Mouse (Mus musculus) heart, adult 2 months (tissue): Measurements from ENCODE around the gene Dohh. TPM values are rescaled to one million over a fixed set of nuclear protein-coding genes. Genes with fewer than 3 reads are reported as not detected.

ENCODE experiments used
- DNase-seq, 2 experiments: peaks; one replicate each; pipeline ENCODE4 v3.0.0; 2021
- H3K27ac ChIP-seq: fragments of 200-600 bp; 2 replicates; pipeline ENCODE4 v1.8.1; 2022
- H3K27me3 ChIP-seq: fragments of 200-500 bp; 2 replicates; pipeline ENCODE4 v1.6.1; 2012; ENCODE audit warnings: mild to moderate bottlenecking, low read length, inconsistent platforms, mixed read lengths; ENCODE audit not compliant: control insufficient read depth, insufficient read depth
- H3K36me3 ChIP-seq: fragments of 200-500 bp; 2 replicates; pipeline ENCODE4 v1.6.1; 2012; ENCODE audit warnings: low read length, inconsistent platforms; ENCODE audit not compliant: control insufficient read depth, insufficient read depth
- H3K4me1 ChIP-seq: fragments of 200-500 bp; 2 replicates; pipeline ENCODE4 v1.6.1; 2011; ENCODE audit warnings: low read length; ENCODE audit not compliant: control insufficient read depth, insufficient read depth
- H3K4me3 ChIP-seq: fragments of 200-600 bp; 2 replicates; pipeline ENCODE4 v1.8.1; 2022
- H3K79me2 ChIP-seq: fragments of 200-500 bp; replicated peaks from 2 replicates; pipeline ENCODE4 v1.6.1; 2012; ENCODE audit warnings: mild to moderate bottlenecking, inconsistent platforms, low read length, moderate library complexity, mixed read lengths; ENCODE audit not compliant: control insufficient read depth, insufficient read depth
- H3K9ac ChIP-seq: fragments of 200-500 bp; 2 replicates; pipeline ENCODE4 v1.6.1; 2012; ENCODE audit warnings: low read depth, mild to moderate bottlenecking, control low read depth, inconsistent platforms, low read length, mixed read lengths
- CTCF ChIP-seq: fragments of 200-600 bp; IDR thresholded peaks from 2 replicates; pipeline ENCODE4 v1.8.1; 2022; ENCODE audit warnings: antibody characterized with exemption, mild to moderate bottlenecking, moderate library complexity
- EP300 ChIP-seq: fragments of 200-500 bp; IDR thresholded peaks from 2 replicates; pipeline ENCODE4 v1.6.1; 2011; ENCODE audit warnings: low read depth, low read length, control low read depth; ENCODE audit not compliant: insufficient read depth
- POLR2A ChIP-seq: fragments of 200-500 bp; IDR thresholded peaks from 2 replicates; pipeline ENCODE4 v1.6.1; 2011; ENCODE audit warnings: mild to moderate bottlenecking, low read depth, low read length, control low read depth; ENCODE audit not compliant: insufficient read depth
- WGBS: fragments of 180-500 bp; shearing (Covaris S2); methylation state at CpG from one replicate; pipeline ENCODE4 v1.1.7; 2018; 5-methylcytosine and 5-hydroxymethylcytosine counted together
- intact Hi-C: fragments of 180-260 bp; cut with DNase I; formaldehyde crosslinking; loops from one replicate; pipeline ENCODE4 v1.15.1; 2025
- polyA plus RNA-seq: library from polyadenylated mRNA; depleted of rRNA; stranded (reverse); fragments of >200 nt; gene quantifications from 2 replicates; pipeline ENCODE4 v1.2.3, GENCODE M21; 2012
- total RNA-seq, 2 experiments: library from RNA; stranded (reverse); gene quantifications; 2 replicates each; pipeline ENCODE4 v1.2.3; 2021

Gene Dohh
- total and polyA plus RNA-seq, 3 experiments, result 46.6 to 56.9 (median 53.8) TPM

DNA sequence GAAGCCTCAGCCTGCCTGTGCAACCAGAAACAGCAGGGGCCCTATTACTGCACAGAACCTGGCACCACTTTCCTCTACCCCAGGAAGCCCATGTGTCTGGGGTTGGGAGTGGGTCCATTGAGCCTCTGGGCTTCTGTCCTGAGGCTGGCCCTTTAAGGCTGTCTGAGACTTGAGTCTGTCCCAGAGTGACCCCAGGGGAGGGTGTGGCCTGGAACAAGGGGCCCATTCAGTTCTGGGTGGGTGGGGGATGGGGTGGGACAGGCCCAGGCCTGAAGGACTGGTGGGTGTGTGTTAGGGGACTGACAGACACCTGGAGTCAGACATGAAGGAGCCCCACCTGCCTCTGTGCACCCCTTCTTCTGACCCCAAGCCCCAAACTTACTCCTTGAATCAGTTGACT lies 30.5 kb downstream of the Dohh start:
- no peak for TF ChIP-seq CTCF
- no peak; the same call in 1 of the 2 replicates for TF ChIP-seq POLR2A
- TF ChIP-seq EP300, result no peak; the same call in 1 of the 2 replicates
- peaks cover 22% of the 10 kb centered on the region for H3K36me3 ChIP-seq
- H3K27me3 ChIP-seq, result no peaks in the 10 kb centered on the region
- 0 out of 2 replicates have a peak, but pooled peaks cover 3% of the 10 kb centered on the region for H3K79me2 ChIP-seq
- H3K4me3 ChIP-seq, result peak overlapping the region; percentile 36; the same call in 1 of the 2 replicates
- peaks cover 69% of the 10 kb centered on the region for H3K4me1 ChIP-seq
- peak overlapping the region; percentile 91 for H3K27ac ChIP-seq
- peak overlapping the region; percentile 81 for H3K9ac ChIP-seq
- DNase-seq, result peak; percentile 70 to 72
- intact Hi-C loops, result loop anchor here (1.0 kb wide), 1 partner anchor 11 kb away; no protein-coding TSS in a partner anchor

DNA sequence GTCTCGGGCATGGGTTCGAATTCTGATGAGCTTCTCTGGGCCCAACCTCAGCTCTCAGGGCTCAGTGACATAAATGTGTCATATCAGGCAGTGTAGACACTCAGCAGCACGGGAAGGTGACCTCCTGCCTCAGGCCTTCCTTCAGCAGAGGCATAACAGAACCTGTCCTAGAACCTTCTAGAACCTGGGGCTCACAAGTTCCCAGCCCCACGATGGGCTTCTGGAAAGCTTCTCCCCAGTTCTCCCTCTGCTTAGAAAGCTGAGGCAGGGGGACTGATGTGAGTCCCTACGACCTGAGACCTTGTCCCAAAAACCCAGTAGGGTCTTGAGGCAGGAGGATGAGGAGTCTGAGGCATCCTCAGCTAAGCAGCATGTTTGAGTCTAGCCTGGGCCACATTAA lies 30.9 kb downstream of the Dohh start:
- peak overlapping the region; percentile 91 for H3K27ac ChIP-seq
- 71% methylated on average over 5 of the region's 5 CpGs for WGBS
- peaks cover 22% of the 10 kb centered on the region for H3K36me3 ChIP-seq
- H3K9ac ChIP-seq, result peak overlapping the region; percentile 34
- TF ChIP-seq POLR2A (no peak), CTCF (no peak), EP300 (no peak)
- no peak overlapping the region for H3K4me3 ChIP-seq
- intact Hi-C loops, result loop anchor here (1.0 kb wide), 1 partner anchor 10 kb away; no protein-coding TSS in a partner anchor
- peaks cover 5% of the 10 kb centered on the region; the same call in 1 of the 2 replicates for H3K79me2 ChIP-seq
- H3K4me1 ChIP-seq, result peaks cover 67% of the 10 kb centered on the region
- no peaks in the 10 kb centered on the region for H3K27me3 ChIP-seq
- DNase-seq, result no peak

DNA sequence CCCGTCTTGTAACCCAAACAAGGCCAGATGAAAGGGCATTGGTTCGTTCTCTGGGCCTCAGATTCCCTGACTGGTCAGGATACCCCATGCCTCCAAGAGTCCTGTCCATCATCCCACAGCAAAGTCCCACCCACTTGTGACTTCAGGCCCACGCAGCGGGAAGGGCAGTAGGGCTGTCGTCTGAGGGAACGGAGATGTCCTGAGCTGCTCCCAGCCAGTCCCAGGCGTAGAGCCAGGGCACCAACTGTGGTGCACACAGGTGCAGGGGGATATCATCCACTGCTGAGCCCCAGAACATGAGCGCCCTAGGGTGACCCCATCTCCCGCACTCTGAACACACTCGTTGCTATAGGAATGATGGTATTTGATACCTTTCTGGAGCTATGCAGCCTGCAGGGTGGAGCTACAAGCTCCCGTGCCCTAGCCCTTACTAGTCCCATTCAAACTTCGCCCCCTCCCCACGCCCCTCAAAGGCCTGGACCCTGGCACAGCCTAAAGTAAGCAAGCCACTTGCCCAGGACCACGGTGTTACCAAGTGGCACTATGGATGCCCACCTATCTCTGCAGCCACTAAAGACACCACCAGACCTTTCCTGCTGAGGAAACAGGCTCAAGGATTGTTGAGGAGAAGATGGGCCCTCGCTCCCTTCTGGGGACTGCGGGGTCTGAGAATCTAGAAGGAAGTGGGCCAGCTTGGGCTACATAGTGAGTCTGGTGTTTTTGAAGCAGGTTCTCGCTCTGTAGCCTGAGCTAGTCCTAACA lies 31.5 kb downstream of the Dohh start:
- peak overlapping the region; percentile 91 for H3K27ac ChIP-seq
- 43% methylated on average over 17 of the region's 17 CpGs for WGBS
- H3K4me3 ChIP-seq, result no peak overlapping the region
- H3K27me3 ChIP-seq, result no peaks in the 10 kb centered on the region
- H3K9ac ChIP-seq, result peak overlapping the region; percentile 27
- peak in 1 of 2 experiments; percentile 56 for DNase-seq
- H3K4me1 ChIP-seq, result peaks cover 62% of the 10 kb centered on the region
- TF ChIP-seq POLR2A, result 0 out of 2 replicates have a peak, but pooled peaks have one; percentile 28
- 0 out of 2 replicates have a peak, but pooled peaks have one; percentile 31 for TF ChIP-seq EP300
- TF ChIP-seq CTCF, result no peak
- peaks cover 8% of the 10 kb centered on the region for H3K79me2 ChIP-seq
- H3K36me3 ChIP-seq, result peaks cover 22% of the 10 kb centered on the region
- intact Hi-C loops, result loop anchor here (1.0 kb wide), 1 partner anchor 10 kb away; no protein-coding TSS in a partner anchor

DNA sequence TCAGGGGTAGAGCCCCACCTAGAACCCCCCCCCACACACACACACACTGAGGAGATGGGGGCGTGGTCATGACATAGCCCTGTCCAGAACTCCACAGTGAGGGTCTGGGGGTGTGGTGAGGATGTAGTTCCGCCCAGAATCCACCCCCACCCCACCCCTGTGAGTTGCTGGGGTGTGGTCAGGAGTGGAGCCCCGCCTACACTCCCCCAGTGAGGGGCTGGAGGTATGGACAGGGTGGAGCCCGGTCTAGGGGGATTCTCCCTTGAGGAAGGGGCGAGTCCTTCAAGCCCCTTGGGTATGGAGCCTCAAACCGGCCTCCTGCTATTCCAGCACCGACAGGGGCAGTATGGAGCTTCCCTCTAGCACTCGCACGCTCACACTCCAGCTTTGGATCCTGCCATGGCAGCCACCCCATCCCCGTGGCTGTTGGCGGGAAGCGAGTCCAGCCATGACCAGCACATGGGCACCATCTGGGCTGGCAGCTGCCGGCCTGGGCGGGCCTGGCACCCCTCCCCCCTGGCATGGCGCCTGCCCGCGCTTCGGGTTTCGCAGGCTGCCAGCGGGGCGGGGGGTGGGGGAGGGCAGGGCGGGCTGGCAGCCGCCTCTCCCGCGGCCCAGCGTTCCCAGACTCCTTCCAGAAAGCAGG lies 32.5 kb downstream of the Dohh start:
- peak overlapping the region; percentile 91 for H3K27ac ChIP-seq
- TF ChIP-seq POLR2A, result no peak; the same call in 1 of the 2 replicates
- TF ChIP-seq EP300, result peak; percentile 78; the same call in 1 of the 2 replicates
- TF ChIP-seq CTCF, result peak; percentile 78
- 18% methylated on average over 25 of the region's 26 CpGs for WGBS
- intact Hi-C loops, result no loop called here
- peak overlapping the region; percentile 33 for H3K9ac ChIP-seq
- DNase-seq, result peak; percentile 88 to 91
- H3K4me3 ChIP-seq, result no peak overlapping the region
- peaks cover 62% of the 10 kb centered on the region for H3K4me1 ChIP-seq
- H3K36me3 ChIP-seq, result peaks cover 22% of the 10 kb centered on the region
- H3K27me3 ChIP-seq, result no peaks in the 10 kb centered on the region
- H3K79me2 ChIP-seq, result peaks cover 8% of the 10 kb centered on the region

DNA sequence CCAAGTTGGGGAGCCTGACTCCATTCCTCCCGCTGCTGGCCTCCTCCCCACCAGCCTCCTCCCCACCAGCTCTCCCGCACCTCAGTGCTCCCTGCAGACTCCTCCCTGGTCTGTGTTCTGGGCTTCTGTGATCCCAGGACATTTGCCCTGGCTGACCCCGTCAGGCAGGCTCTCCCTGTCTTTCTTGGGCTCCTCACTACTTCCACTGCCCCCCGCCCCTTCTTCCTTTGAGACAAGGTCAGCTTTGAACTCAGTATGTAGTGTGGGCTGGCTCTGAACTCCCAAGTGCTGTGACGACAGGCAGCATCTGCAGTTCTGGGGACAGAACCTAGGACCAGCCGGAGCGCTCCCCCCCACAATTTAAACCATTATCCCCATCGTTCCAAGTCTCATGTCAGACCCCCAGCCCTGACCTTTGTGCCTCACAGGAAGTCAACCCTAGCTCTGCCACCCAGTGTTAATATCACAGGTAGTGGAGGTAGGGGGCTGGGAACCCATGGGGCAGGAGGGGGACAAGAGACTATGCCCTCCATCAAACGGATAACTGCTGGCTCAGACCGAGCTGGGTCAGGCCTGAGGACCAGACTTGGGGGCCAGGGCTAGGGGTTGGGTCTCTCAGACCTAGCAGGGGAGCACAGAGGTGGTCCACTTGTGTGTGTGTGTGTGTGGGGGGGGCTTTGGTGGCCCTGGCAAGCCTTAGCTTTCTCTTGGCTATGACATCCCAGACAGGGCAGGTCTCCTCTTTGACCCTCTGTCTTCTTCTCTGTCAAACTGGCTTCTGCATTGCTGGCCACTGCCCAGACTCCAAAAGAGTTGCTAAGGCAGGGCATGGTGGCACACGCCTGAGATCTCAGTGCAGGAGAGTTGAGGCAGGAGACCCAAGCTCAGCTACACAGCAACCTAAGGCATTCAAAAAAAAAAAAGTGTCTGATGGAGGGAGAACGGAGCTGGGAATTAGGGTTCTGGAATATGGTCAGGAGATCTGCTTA lies 33.3 kb downstream of the Dohh start:
- intact Hi-C loops, result no loop called here
- Histone ChIP-seq H3K36me3 (peaks cover 19% of the 10 kb centered on the region), H3K4me3 (no peak overlapping the region), H3K9ac (peak overlapping the region; percentile 31), H3K4me1 (peaks cover 63% of the 10 kb centered on the region), H3K79me2 (peaks cover 10% of the 10 kb centered on the region), H3K27ac (peak overlapping the region; percentile 91), H3K27me3 (no peaks in the 10 kb centered on the region)
- 51% methylated on average over 12 of the region's 12 CpGs for WGBS
- no peak for TF ChIP-seq EP300
- no peak for TF ChIP-seq POLR2A
- TF ChIP-seq CTCF, result no peak
- DNase-seq, result peak; percentile 23 to 38
